Mouse (Mus musculus) liver, adult (tissue): ENCODE data around the gene Syt2.

Experiments
- GATA4 ChIP-seq: IDR thresholded peaks from 2 replicates; pipeline ENCODE4 v1.6.1; 2014; ENCODE audit warnings: mild to moderate bottlenecking, low read length; ENCODE audit not compliant: insufficient replicate concordance

Syt2 gene

GRCm38 (mm10) chr1:134737463-134737862 lies 91.0 kb downstream of the Syt2 start:
- no peak for TF ChIP-seq GATA4

DNA sequence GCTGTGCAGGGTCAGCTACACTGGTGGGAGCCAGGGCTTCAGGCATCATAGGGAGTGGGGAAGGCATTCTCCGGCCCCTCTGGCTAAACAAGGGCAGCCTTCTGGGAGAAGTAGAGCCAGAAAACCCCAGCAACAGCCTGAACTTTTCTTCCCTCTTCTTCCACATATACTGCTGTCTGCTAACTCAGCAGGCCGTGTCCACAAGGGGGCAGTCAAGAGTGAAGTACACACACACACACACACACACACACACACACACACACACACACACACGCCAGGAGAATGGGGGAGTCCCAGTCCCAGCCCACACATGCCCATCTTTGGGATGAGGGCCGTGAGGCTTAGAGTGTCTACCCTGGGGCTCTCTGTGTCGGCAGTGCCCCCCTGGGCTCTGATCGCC lies 95.0 kb downstream of the Syt2 start:
- TF ChIP-seq GATA4: no peak

GRCm38 (mm10) chr1:134741946-134742661 lies 95.6 kb downstream of the Syt2 start:
- TF ChIP-seq GATA4: no peak

DNA sequence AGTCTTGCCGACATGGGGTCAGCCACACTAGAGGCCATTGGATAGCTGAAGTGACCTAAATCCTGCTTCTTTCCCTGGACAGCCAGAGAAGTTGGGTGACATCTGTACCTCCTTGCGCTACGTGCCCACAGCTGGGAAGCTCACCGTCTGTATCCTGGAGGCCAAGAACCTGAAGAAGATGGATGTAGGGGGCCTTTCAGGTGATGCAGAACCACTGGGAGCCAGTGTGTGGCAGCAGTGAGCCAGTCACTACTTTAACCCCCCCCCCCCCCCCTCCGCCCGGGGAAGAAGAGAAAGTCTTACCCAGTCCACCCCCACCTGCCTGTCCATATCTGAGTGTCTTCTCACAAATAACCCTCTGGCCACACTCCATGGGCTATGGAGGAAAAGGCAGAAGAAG lies 99.2 kb downstream of the Syt2 start:
- TF ChIP-seq GATA4: no peak

- TF ChIP-seq GATA4: no peak
Observed at GRCm38 (mm10) chr1:134747236-134748174, 101.0 kb downstream of the Syt2 start.

GRCm38 (mm10) chr1:134749889-134750288 lies 103.4 kb downstream of the Syt2 start:
- TF ChIP-seq GATA4: no peak

- no peak for TF ChIP-seq GATA4
Observed at GRCm38 (mm10) chr1:134752447-134752846, 106.0 kb downstream of the Syt2 start.

DNA sequence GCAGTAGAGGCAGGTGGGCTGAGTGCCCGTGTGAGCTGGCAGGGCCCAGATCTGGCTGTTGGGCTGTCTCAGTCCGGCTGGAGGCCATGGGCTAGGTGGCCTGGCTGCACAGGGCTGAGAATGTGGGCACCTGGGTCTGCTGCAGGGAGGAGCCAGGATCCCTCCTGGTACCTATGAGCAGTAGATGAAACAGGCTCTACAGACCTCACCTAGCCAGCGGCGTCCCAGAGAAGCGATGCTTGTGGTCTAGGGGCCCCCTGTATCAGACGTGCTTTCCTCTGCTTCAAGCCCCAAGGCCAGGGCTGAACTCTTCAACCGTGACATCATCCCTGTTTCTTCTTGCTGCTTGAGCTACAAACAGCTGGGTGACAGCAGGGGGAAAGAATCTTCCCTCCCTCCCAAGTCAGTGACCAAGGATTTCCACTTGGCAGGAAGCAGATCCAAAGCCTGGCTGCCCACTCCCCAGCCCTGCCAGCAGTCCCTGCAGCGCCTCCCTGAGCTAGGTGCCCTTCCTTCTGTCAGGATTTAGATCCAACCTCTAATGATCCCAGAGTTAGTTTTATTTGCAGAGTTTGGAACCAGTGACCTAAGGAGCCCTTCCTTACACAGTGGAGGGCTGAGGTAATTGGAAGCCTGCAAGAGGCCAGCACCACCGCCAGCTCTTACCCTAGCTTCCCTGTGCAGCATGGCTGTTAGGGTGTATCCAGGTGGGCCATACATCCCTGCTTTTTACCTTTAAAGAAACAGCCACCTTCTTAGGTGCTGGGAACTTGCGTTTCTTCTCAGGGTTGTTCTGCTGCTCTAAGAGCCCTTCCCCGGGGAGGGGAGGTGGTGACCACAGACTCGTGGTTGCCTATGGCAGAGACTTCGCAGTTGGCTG lies 107.5 kb downstream of the Syt2 start:
- no peak for TF ChIP-seq GATA4

- no peak for TF ChIP-seq GATA4
Observed at GRCm38 (mm10) chr1:134754818-134755217, 108.3 kb downstream of the Syt2 start.

DNA sequence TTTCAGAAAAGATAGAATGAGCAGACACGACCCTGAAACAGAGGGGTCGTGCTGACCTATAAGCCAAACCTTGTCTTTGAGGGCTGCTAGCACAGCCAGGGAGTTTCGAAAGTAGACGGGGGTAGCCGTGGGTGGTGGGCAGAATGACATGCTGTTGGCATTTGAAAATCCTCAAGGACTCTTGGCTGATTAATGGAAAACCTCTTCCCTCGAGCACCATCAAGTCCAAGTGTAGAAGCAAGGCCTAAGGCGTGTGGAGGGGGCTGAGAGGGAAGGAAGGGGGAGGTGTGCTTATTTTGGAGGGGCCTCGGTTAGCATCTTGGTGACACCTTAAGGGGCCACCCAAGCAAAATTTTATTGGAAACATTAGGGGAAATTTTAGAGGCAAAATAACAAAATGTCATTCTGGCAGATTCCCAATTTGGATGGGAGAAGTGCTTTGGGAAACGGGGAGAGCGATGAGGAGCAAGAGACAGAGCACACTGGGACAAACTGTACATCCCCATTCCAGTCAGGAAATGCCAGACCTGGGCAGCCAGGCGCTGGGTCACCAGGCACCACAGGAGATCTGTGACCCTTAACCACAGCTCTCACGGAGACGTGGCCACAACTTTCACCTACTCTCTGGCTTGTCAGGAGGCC lies 109.2 kb downstream of the Syt2 start:
- no peak for TF ChIP-seq GATA4

- no peak for TF ChIP-seq GATA4
Observed at GRCm38 (mm10) chr1:134756190-134756873, 109.9 kb downstream of the Syt2 start.

GRCm38 (mm10) chr1:134757230-134757629 lies 110.8 kb downstream of the Syt2 start:
- no peak for TF ChIP-seq GATA4

GRCm38 (mm10) chr1:134759133-134759532 lies 112.7 kb downstream of the Syt2 start:
- no peak for TF ChIP-seq GATA4

GRCm38 (mm10) chr1:134760642-134761041 lies 114.2 kb downstream of the Syt2 start:
- no peak for TF ChIP-seq GATA4

- no peak for TF ChIP-seq GATA4
Observed at GRCm38 (mm10) chr1:134761534-134761933, 115.1 kb downstream of the Syt2 start.

DNA sequence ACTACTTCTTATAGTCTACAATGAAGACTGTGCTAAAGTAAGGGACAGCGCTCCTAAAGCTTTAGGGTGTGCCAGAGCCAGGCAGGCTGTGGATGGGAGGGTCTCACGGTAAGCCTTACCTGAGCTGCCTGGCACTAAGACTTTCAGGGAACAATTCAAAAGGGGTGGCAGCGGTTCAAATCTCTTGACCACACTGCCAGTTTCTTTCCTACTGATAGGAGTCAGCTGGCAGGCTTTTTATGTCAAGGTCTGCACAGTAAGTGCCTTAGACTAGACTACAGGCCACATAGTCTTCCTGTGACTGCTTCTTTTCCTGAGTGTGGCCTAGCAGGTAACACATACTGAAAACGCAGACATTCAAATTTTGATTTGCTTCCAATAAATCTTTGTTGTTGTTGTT lies 116.8 kb downstream of the Syt2 start:
- TF ChIP-seq GATA4: no peak
